Comparison of ENCODE assay signal across 12 mouse cellular contexts in genomic region chr12:36182570-36182969, GRCm38 (mm10). TPM values are rescaled to one million over a fixed set of nuclear protein-coding genes. Genes with fewer than 3 reads are reported as not detected.
DNase-seq lines count a peak whose midpoint lies in the region; ATAC-seq lines count a peak whose summit lies in the region.
"Had no signal": no experiment of that assay in that cellular context is flagged by ENCODE, and none has a peak within 500 bp of the region (broad histone marks: within the 10 kb centered on the region; RNA-seq: fewer than 3 reads in every experiment).

No protein-coding gene starts in this region.

- H3K36me3 ChIP-seq in megakaryocyte, embryonic 14.5 days (replicated peaks; ENCODE audit: low read length), result peaks cover 90% of the 10 kb centered on the region
- 0 out of 2 replicates have a peak, but pooled peaks cover 3% of the 10 kb centered on the region for H3K36me3 ChIP-seq in forebrain, embryonic 11.5 days (ENCODE audit: control insufficient read depth, insufficient read depth, low read length)

- H3K27ac ChIP-seq in forebrain, embryonic 11.5 days (ENCODE audit: low read depth, low read length), result no peak overlapping the region
- H3K27ac ChIP-seq: hindbrain, embryonic 10.5 days; lung, embryonic 15.5 days had no signal

- peak; percentile 56 for DNase-seq in adrenal gland, postnatal 10 days
- DNase-seq in adrenal gland, postnatal 4 days (ENCODE audit: low spot score in 2 of 2), result no peak
- DNase-seq in kidney, postnatal 25 days, result peak; percentile 23 to 46
- peak; percentile 58 for DNase-seq in lung, postnatal 36 days
- DNase-seq in layer of hippocampus, postnatal 14 days (ENCODE audit: low spot score in 2 of 2), result no peak
- no peak for DNase-seq in forebrain, embryonic 11.5 days (ENCODE audit: low spot score)

- H3K27me3 ChIP-seq in megakaryocyte, embryonic 14.5 days (replicated peaks), result no peaks in the 10 kb centered on the region
- no peaks in the 10 kb centered on the region for H3K27me3 ChIP-seq in forebrain, embryonic 11.5 days (ENCODE audit: control insufficient read depth, insufficient read depth, low read length)
- H3K27me3 ChIP-seq: lung, embryonic 15.5 days had no signal

- peaks cover 36% of the 10 kb centered on the region for H3K4me1 ChIP-seq in megakaryocyte, embryonic 14.5 days
- no peaks in the 10 kb centered on the region for H3K4me1 ChIP-seq in forebrain, embryonic 11.5 days (replicated peaks; ENCODE audit: control insufficient read depth, insufficient read depth, low read length)
- H3K4me1 ChIP-seq: hindbrain, embryonic 10.5 days; lung, embryonic 15.5 days had no signal

- H3K4me2 ChIP-seq in forebrain, embryonic 11.5 days (ENCODE audit: low read depth, low read length, severe bottlenecking), result no peak overlapping the region
- H3K4me2 ChIP-seq: lung, embryonic 15.5 days had no signal

- H3K9ac ChIP-seq in forebrain, embryonic 11.5 days (ENCODE audit: low read length), result no peak overlapping the region
- H3K9ac ChIP-seq: lung, embryonic 15.5 days had no signal

- 90% methylated on average over 6 of the region's 6 CpGs for WGBS in forebrain, embryonic 11.5 days

- peak overlapping the region; percentile 74 for H3K4me3 ChIP-seq in megakaryocyte, embryonic 14.5 days (replicated peaks)
- no peak overlapping the region for H3K4me3 ChIP-seq in forebrain, embryonic 11.5 days (ENCODE audit: low read depth, low read length)
- H3K4me3 ChIP-seq: hindbrain, embryonic 10.5 days; lung, embryonic 15.5 days; myocyte had no signal

- no peaks in the 10 kb centered on the region for H3K9me3 ChIP-seq in megakaryocyte, embryonic 14.5 days
- no peaks in the 10 kb centered on the region for H3K9me3 ChIP-seq in forebrain, embryonic 11.5 days (ENCODE audit: control insufficient read depth, low read length)
- H3K9me3 ChIP-seq: G1E; hindbrain, embryonic 10.5 days; lung, embryonic 15.5 days had no signal

- no peak for ATAC-seq in megakaryocyte, adult 5-6 weeks (ENCODE audit: poor library complexity, severe bottlenecking)
- ATAC-seq in forebrain, embryonic 11.5 days (replicated peaks; ENCODE audit: low FRiP score), result no peak

RNA-seq across cellular contexts. Expression of gene Bzw2, which starts 24.7 kb away (rescaled TPM):
- total RNA-seq in adrenal gland, postnatal 10 days (2021), result 10 to 100 TPM; 40.2 to 67.5 TPM
- total RNA-seq in adrenal gland, postnatal 4 days (2021), result 10 to 100 TPM; 51.0 to 61.0 TPM
- polyA plus RNA-seq in megakaryocyte, embryonic 14.5 days (2012; ENCODE audit: insufficient read depth, low replicate concordance), result 1.5 and 10.3 TPM in 2 replicates
- 26.5 and 30.0 TPM in 2 replicates for total RNA-seq in megakaryocyte, adult 5-6 weeks (2015)
- 20.0 and 24.5 TPM in 2 replicates for total RNA-seq in megakaryocyte, adult 5-6 weeks (2017)
- 10 to 100 TPM; 89.3 to 95.3 TPM for total RNA-seq in layer of hippocampus, postnatal 14 days (2021)
- 271 and 279 TPM in 2 replicates for polyA plus RNA-seq in forebrain, embryonic 11.5 days (2014; fragmentation: Nextera tagmentation; extraction: Ambion mirVana)

RNA-seq across cellular contexts. Expression of gene Ankmy2, which starts 25.7 kb away (rescaled TPM):
- 10 to 100 TPM; 28.6 to 34.7 TPM for total RNA-seq in adrenal gland, postnatal 10 days (2021)
- total RNA-seq in adrenal gland, postnatal 4 days (2021), result 10 to 100 TPM; 44.6 to 45.5 TPM
- polyA plus RNA-seq in megakaryocyte, embryonic 14.5 days (2012; ENCODE audit: insufficient read depth, low replicate concordance), result 3.7 TPM in 1 of 2 replicates, not detected in the other
- 13.8 and 15.5 TPM in 2 replicates for total RNA-seq in megakaryocyte, adult 5-6 weeks (2015)
- 17.2 and 21.6 TPM in 2 replicates for total RNA-seq in megakaryocyte, adult 5-6 weeks (2017)
- total RNA-seq in layer of hippocampus, postnatal 14 days (2021), result 10 to 100 TPM; 50.4 to 51.8 TPM
- polyA plus RNA-seq in forebrain, embryonic 11.5 days (2014; fragmentation: Nextera tagmentation; extraction: Ambion mirVana), result 26.3 and 30.6 TPM in 2 replicates

Comparison
In these comparisons a context has a peak if more than half of its experiments do, and no peak if none do; other contexts are left out.
1. DNase-seq: peak in adrenal gland, postnatal 10 days (single experiment), kidney, postnatal 25 days (2 of 2) and lung, postnatal 36 days (single experiment); none in adrenal gland, postnatal 4 days (0 of 2), layer of hippocampus, postnatal 14 days (0 of 2) and forebrain, embryonic 11.5 days (single experiment).